Mouse (Mus musculus) embryo, embryonic 10 days (tissue): Measurements from ENCODE around the gene Sh3gl2.

Experiments used
- DNase-seq: peaks from one replicate; pipeline ENCODE4 v3.0.0-alpha.2; 2015; ENCODE audit warnings: low spot score

Sh3gl2 gene

DNA sequence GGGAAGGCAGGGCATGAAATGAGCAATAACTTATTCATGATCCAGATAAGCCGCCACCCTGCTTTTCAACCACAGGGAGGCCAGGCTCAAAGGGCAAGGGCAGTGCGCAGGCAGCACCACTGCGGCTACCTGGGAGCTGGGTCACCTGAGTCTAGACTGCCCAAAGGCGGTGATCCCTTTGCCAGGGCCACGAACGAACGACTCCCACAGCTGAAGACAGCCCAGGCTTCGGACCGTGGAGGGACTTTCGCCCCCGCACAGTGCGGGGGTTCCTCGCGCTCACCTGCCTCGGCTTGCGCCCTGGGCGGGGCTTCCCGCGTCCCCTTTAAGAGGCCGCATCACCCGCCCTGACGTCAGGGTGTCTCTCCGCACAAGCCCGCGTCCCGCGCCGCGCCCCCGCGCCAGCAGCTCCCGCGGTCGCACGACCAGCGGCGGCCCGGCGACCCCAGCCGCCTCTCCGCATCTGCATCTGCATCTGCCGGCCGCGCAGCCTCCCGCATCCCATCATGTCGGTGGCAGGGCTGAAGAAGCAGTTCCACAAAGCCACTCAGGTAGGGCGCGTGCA lies at the start of gene Sh3gl2:
Sh3gl2 (plus strand) TSS at position 56 of the 565 bp plus-strand sequence.
- DNase-seq = peak; percentile 34

DNA sequence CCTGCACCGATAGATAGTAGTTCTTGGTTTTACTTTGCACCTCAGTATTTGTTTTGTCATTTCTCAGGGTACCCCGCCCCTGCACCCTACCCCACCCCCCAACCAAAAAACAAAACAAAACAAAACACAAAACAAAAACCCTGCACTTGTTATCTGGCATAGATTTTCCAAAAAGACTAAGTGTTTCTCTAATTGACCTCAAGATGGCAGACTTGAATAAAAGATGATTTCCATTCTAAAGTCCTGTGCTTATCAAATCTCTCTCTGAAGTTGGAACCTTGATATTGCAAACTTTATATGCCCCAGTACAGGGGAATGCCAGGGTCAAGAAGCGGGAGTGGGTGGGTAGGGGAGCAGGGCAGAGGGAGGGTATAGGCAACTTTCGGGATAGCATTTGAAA lies 43.8 kb upstream of the Sh3gl2 start:
- no peak for DNase-seq

DNA sequence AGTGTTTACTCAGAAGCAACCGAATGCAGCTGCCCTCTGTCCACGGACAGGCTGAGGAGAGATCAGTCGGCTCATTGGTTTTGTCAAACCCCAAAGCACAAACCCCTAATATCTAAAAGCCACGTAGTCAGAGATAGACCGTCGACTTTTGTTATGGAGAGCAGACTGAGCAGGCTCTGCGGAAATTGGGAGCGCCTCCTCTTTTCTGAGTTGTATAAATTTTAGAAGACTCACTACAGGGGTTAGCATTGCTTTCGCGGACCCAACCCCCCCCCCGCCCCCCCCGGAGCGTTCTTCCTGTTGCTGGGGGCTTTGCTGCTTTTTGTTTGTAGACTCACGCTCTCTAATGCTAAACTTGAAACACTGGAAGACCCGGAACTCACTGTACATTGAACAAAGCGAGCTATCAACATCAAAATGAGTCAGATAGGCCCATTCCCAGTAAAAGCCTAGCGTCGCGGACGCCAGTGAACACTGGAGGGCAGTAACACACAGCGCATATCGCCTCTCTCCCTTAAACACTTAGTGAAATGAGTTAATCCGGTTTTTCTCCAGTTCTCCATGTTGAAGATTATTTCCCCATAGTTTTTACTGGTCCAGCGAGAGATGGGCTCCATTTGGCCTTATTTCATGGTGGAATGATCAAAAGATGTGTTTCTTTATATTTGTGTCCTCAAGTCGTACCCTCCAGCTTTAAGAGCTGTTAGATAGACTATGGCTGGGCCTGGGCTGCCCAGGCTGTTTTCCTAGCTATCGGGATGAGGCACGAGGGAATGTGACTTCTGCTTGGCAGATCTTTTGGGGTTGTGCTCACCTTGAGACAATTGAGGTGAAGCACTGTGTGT lies 42.2 kb upstream of the Sh3gl2 start:
- peak; percentile 89 for DNase-seq

GRCm38 (mm10) chr4:85163313-85163615 lies 41.7 kb upstream of the Sh3gl2 start:
- no peak for DNase-seq

DNA sequence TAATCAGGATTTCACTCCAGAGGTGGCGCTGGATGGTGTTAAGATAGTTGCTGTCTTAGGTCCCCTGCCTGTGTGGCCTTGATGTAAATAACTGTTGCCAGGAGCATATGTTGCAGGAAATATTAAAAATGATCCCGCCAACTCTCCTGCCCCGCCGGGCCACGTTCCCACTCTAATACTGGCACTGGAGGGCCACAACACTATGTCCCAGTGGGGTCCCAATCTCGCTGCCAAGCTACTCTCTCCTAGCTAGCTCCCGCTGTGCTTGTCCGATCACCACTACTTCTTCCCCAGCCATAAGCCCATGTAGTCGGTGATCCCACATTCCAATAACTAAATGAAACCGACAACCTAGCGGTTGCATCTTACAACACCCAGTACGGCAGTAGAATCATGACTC lies 36.9 kb upstream of the Sh3gl2 start:
- DNase-seq = no peak

DNA sequence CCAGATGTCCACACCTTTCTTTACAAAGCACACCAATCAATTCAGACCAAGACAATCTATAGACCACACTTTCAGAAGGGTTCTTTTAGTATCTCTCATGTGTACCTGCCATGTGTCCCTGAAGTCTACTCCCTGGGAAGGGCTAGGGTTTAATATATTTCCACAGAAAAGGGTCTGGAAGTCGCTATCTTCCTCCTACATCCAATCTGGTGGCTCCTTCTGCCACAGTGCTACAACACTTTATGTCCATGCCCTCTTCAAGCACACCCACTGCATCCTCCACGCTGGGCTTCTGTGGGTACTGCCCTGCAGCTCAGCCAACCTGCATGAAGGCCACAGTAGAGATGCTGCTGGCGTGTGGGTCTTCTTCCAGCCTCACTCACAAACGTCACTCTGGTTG lies 29.5 kb upstream of the Sh3gl2 start:
- no peak for DNase-seq

GRCm38 (mm10) chr4:85178394-85179051 lies 26.4 kb upstream of the Sh3gl2 start:
- no peak for DNase-seq

DNA sequence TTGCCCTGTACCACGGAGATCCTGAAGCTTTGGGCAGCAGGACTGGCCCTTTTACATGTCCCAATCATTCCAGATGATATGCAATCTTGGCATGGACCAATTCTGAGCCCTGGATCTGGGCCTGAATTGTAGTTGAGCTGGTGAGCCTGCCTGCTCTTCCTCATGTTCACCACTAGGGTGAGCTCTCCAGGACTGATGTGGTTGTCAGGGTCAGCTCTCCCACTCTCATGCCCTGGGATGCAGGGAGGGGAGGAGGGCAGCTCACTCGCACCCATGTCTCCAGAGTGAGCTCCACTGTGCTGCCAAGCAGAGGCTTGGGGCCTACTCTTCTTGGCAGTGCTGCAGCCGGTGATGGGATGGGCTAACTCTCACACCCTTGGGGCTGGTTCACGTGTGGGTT lies 18.9 kb upstream of the Sh3gl2 start:
- DNase-seq = peak; percentile 43

DNA sequence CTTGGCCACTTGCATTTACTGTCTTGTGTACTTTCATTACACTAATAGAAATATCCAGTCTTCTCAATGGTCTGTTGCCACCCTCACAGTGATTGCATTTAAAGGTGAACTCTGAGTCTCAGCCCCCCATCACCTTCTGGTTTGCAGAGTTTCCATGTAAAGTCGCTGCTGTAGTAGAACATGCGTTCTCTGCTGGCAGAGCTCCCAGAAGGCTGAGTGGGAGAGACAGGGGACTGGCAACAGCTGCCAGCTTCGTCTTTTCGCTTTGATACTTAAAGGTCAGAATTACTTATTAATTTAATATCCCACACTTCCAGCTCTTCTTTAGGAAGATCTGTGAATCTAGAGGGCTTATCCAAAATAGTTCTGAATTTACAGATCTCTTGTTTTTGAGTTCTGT lies 8.7 kb upstream of the Sh3gl2 start:
- DNase-seq = no peak

DNA sequence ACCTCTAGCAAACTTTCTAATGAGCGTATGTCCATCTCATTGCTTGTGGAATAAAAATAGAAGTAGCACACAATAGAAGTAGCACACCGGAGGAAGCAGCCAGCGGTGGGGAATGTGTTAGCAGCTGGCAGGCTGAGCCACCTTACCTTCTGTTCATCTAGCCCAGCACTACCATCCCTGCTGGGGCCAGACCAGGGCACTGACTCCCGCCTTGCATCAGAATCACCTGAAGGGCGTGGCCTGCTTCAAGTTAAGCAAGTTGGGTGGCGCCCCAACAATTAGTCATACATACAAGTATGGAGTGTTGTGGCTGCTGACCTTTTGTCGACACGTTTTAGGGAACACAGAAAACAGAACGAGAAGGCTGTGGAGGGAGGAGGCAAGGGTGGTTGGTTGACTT lies 6.5 kb upstream of the Sh3gl2 start:
- DNase-seq = no peak

DNA sequence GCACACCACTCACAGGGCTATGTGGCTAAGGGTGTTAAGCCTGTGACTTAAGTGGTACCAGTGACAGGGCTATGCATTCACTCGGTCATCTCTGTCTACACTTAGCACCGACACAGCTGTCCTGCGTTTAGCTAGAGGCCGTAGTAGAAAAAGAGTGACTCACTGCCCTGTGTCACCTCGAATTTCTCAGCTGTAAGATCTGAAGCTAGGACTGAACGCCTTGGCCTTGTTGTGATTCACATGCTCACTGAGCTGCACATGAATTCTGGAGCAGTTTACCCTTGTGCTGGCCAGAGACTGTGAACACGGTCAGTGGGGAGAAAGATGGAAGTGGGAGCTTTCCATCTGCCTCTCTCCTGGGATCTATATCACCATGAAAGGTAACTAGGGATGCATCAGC lies 2.3 kb upstream of the Sh3gl2 start:
- no peak for DNase-seq

DNA sequence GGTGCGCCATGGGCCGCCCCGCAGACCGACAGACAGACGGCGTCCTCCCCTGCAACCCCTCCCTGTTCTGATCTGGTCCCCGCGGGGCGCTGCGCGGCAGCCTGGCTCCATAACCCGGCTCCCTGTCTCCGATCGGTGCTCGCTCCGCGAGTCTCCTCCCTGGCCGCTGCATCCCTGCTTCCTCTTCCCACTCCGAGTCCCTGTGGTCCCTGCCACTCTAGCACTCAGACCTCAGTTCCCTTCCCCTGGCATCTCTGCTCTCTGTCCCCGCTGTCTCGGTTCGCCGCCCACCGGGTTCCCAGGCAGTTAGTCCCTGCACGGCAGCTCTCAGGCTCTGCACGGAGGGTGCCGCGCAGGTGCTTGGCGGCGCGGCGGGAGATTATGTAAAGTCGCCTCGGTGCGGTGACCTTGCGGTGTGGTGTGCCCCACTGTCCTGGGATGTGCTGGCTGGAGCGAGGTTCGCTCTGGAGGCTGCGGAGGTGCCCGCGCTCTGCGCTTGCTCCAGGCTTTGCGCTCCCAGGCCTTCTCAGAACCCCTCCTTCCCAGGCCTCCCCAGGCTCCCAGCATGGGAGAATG lies 798 bp downstream of the Sh3gl2 start:
- DNase-seq = peak; percentile 55

- no peak for DNase-seq
Measured at GRCm38 (mm10) chr4:85206675-85207400, 1.9 kb downstream of the Sh3gl2 start.

DNA sequence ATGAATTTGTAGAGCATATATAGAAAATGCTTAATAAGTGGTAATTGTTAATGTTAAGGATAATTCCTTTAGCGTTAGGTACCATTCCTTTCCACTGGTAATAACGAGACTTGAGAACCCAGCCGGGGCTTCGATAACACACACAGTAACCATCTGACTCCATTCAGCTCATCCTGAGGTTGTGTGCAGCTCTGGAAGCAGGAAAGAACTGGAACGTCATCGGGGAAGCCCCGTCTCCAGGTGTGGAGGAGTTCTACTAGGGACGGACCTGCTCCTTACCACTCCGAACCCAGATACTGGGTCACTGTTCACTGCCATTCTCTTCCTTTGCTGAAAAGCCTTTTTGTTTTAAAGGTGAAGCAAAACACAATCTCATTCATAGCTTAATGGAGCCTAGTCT lies 2.6 kb downstream of the Sh3gl2 start:
- DNase-seq = no peak

DNA sequence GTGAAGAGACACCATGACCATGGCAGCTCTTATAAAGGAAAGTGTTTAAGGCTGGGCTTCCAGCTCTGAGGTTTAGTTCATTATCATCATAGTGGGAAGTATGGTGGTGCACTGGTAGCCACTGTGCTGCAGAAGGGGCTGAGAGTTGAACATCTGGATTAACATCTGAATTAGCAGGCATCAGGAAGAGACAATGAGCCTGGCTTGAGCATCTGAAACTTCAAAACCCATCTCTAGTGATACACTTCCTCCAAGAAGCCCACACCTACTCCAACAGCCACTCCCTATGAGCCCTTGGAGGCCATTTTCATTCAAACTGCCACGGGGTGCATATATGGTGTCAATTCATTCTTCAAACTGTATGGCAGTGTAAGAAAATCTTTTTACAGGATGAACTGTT lies 3.6 kb downstream of the Sh3gl2 start:
- DNase-seq = no peak

- no peak for DNase-seq
Measured at GRCm38 (mm10) chr4:85210953-85211352, 6.0 kb downstream of the Sh3gl2 start.

GRCm38 (mm10) chr4:85217003-85217402 lies 12.1 kb downstream of the Sh3gl2 start:
- DNase-seq = no peak

GRCm38 (mm10) chr4:85222716-85223115 lies 17.8 kb downstream of the Sh3gl2 start:
- no peak for DNase-seq

- no peak for DNase-seq
Measured at GRCm38 (mm10) chr4:85226731-85227130, 21.8 kb downstream of the Sh3gl2 start.

- DNase-seq = no peak
Measured at GRCm38 (mm10) chr4:85227664-85228588, 23.0 kb downstream of the Sh3gl2 start.

- DNase-seq = no peak
Measured at GRCm38 (mm10) chr4:85228589-85228948, 23.6 kb downstream of the Sh3gl2 start.
